Mouse (Mus musculus) brain, embryonic 14.5 days (tissue): ENCODE measurements at regions not wholly inside any gene's neighbourhood (a gene's known extent, or its start where the extent isn't known, plus 50 kb on each side); places are given as distances from the start of the nearest gene placed in this dataset.

Source experiments
- DNase-seq: peaks from one replicate; pipeline ENCODE4 v3.0.0-alpha.2; 2011; ENCODE audit warnings: low read depth
- CTCF ChIP-seq: fragments of 200-500 bp; IDR thresholded peaks from 2 replicates; pipeline ENCODE4 v1.5.1; 2012; ENCODE audit warnings: inconsistent platforms, mild to moderate bottlenecking, moderate library complexity, borderline replicate concordance; ENCODE audit not compliant: insufficient read depth, insufficient read length; ENCODE audit errors: extremely low read depth
- POLR2A ChIP-seq: fragments of 200-500 bp; IDR thresholded peaks from 2 replicates; pipeline ENCODE4 v1.6.1; 2012; ENCODE audit warnings: mild to moderate bottlenecking, inconsistent platforms, borderline replicate concordance; ENCODE audit not compliant: poor library complexity, insufficient read depth, insufficient read length, severe bottlenecking; ENCODE audit errors: extremely low read depth

DNA sequence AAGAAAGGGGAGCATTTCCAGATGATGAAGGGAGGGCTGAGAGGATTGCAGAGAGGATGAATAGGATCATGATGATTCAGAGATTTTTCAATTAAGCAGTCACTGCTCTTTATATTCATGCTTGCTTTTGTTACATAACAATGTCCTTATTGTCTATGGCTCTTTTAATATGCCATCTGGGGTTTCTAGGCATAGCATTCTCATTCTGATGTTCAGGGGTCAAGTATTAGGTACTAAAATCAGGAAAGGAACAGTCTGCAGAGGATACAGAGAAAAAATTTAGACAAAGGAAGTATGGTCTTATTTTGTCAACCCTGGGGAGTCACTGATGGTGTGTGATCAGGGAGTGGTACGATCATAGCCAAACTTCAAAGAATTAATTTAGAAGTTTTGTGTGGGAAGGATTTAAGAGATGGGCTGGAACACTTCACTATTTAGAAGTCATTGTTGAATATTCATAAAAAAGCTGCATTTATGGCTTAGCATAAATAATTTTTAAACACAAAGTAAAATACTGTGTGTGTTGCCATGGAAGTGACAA lies 176.6 kb upstream of the Vstm2a start:
- DNase-seq, result peak; percentile 11

DNA sequence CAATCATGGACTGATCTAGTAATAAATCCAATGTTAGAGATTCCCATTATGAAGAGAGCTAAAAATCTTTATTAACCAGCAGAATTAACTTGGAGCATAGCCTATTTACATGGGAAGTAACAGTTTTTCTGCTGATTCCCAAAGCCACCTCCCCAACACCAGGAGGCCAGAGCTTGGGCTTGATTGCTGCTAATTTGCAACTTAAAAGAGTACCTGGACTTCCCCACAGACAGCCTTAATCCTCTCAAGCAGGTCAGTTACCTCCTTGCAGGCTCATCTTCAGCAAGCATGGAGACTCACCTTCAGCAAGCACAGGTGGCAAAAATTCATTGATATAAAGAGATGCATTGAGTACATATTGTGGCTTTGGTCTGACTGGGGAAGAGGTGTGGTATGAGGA lies 143.7 kb upstream of the Vstm2a start:
- TF ChIP-seq POLR2A (no peak), CTCF (no peak)
- no peak for DNase-seq

More for the DNA sequence above, 176.6 kb upstream of the Vstm2a start:
- TF ChIP-seq CTCF, result no peak
- no peak for TF ChIP-seq POLR2A
